Mouse (Mus musculus): ENCODE results near the gene Grm7.

DNA sequence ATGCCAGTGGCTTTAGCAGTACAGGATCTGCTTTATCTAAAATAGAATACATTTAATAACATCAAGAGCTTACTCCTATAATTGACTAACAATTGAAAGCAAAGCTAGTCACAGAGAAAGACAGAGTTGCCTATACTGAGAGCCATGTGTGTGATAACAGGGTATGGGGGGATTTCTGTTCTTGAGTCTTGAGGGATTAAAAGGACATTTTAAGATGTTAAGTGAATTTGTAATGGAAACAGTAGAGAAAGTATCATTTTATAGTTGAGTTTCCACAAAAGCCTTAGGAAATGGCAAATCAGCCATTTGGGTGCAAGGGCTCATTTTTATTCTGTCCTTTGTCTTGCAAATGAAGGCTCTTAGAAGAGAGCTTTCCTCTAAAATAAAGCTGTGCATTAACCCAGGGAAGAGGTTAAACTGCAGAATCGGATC is 140.1 kb downstream of the Grm7 start:
- TF ChIP-seq HCFC1 (IDR thresholded peaks at IDR 0.05; ENCODE audit: borderline replicate concordance, insufficient read depth, low read length) (no peak), ZC3H11A (IDR thresholded peaks at IDR 0.05; ENCODE audit: borderline replicate concordance, low read depth, low read length) (no peak), ZNF384 (IDR thresholded peaks at IDR 0.05; ENCODE audit: low read depth, low read length) (no peak), CHD2 (IDR thresholded peaks at IDR 0.05; ENCODE audit: low read depth, low read length) (no peak), MAFK (IDR thresholded peaks at IDR 0.05; ENCODE audit: insufficient read depth, low read depth, low read length) (no peak)
